Mouse (Mus musculus) thymus, postnatal 10 days (tissue): Measurements from ENCODE around the gene Vamp2.
"Not testable (repeated sequence)": the region's sequence is repeated elsewhere in the genome, so short reads cannot be mapped to it uniquely, and the experiment has no call there.

Experiments used
- DNase-seq, 2 experiments: peaks; one replicate each; pipeline ENCODE4 v3.0.0; 2021; ENCODE audit warnings: low spot score in 2 of 2

Vamp2 gene

GRCm38 (mm10) chr11:69080855-69081222, 7.5 kb upstream of the Vamp2 start:
- no peak for DNase-seq

GRCm38 (mm10) chr11:69081613-69082012, 6.7 kb upstream of the Vamp2 start:
- DNase-seq = no peak

GRCm38 (mm10) chr11:69085608-69086007, 2.7 kb upstream of the Vamp2 start:
- DNase-seq = no peak

- DNase-seq = no peak
Observed at GRCm38 (mm10) chr11:69086390-69086789, 1.9 kb upstream of the Vamp2 start.

- DNase-seq = no peak
Observed at GRCm38 (mm10) chr11:69087082-69087481, 1.2 kb upstream of the Vamp2 start.

GRCm38 (mm10) chr11:69087597-69087996, 693 bp upstream of the Vamp2 start:
- no peak for DNase-seq

- no peak for DNase-seq
Observed at GRCm38 (mm10) chr11:69088856-69089615, 746 bp downstream of the Vamp2 start.

- DNase-seq = no peak
Observed at GRCm38 (mm10) chr11:69089616-69090290, 1.5 kb downstream of the Vamp2 start.

- no peak for DNase-seq
Observed at GRCm38 (mm10) chr11:69090367-69090766, 2.1 kb downstream of the Vamp2 start.

GRCm38 (mm10) chr11:69091566-69092385, 3.5 kb downstream of the Vamp2 start:
- DNase-seq = no peak

GRCm38 (mm10) chr11:69092386-69092751, 4.1 kb downstream of the Vamp2 start:
- DNase-seq = peak; percentile 75 to 90

- DNase-seq = no peak
Observed at GRCm38 (mm10) chr11:69092871-69093270, 4.6 kb downstream of the Vamp2 start.

GRCm38 (mm10) chr11:69093856-69094255, 5.6 kb downstream of the Vamp2 start:
- DNase-seq = not testable (repeated sequence)

GRCm38 (mm10) chr11:69094697-69095429, 6.6 kb downstream of the Vamp2 start, which contains the start of gene Per1:
Gene Per1, plus strand, starts transcription at chr11:69095217.
- DNase-seq = peak; percentile 95 to 99

GRCm38 (mm10) chr11:69095511-69096231, 7.4 kb downstream of the Vamp2 start:
- DNase-seq = peak in 1 of 2 experiments; percentile 19

- DNase-seq = no peak
Observed at GRCm38 (mm10) chr11:69096360-69096986, 8.2 kb downstream of the Vamp2 start.

GRCm38 (mm10) chr11:69096987-69097900, 9.0 kb downstream of the Vamp2 start:
- DNase-seq = peak; percentile 81 to 85

- peak; percentile 28 to 32 for DNase-seq
Observed at GRCm38 (mm10) chr11:69098039-69098761, 9.9 kb downstream of the Vamp2 start.

- peak; percentile 76 to 81 for DNase-seq
Observed at GRCm38 (mm10) chr11:69098762-69099091, 10.4 kb downstream of the Vamp2 start.
